Mouse (Mus musculus) gastrocnemius, postnatal 10 days (tissue): ENCODE measurements around the gene Wrap53. TPM values are rescaled to one million over a fixed set of nuclear protein-coding genes. Genes with fewer than 3 reads are reported as not detected.
"Not testable (repeated sequence)": the region's sequence is repeated elsewhere in the genome, so short reads cannot be mapped to it uniquely, and the experiment has no call there.

ENCODE experiments used
- DNase-seq: peaks from one replicate; pipeline ENCODE4 v3.0.0; 2021; ENCODE audit warnings: mixed read lengths
- total RNA-seq, 2 experiments: library from RNA; stranded (reverse); gene quantifications; 2 replicates each; pipeline ENCODE4 v1.2.3; 2021

The Wrap53 gene
- total RNA-seq, 2 experiments from 2014 or later = 4.3 to 5.5 TPM

DNA sequence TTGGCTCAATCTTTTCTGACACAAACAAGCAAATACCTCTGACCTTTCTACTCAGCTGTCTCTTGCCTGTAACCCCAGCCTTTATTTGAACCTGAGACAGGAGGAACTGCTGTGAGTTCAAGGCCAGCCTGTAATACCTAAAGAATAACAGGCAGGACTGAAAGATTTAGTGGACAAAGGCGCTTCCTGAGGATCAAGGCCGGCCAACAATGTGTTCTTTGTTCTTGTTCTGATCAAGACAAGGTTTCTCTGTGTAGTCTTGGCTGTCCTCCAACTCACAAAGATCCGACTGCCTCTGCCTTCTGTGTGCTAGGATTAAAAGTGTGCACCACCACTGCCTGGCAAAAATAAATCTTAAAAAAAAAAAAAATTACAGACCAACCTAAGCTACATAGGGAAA, 15.7 kb downstream of the Wrap53 start:
- no peak for DNase-seq

DNA sequence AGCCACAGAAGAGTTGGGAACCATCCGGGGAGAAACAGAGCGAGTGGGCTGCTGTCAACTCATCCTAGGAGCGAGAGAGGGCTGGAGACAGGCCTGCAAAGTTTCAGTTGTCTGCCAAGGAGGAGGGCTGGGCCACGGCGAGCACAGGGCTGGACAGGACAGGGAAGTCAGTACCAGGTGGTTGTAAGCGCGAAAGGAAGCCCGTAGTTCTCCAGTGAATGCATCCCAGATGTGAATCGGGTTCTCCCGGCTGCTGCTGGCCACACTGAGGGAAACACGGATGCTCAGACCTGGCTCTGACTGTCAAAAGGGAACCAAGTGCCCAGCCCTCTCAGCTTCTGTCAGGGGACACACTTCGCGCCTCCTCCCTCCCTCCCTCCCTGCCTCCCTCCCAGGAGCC, 16.7 kb downstream of the Wrap53 start:
- DNase-seq = no peak

DNA sequence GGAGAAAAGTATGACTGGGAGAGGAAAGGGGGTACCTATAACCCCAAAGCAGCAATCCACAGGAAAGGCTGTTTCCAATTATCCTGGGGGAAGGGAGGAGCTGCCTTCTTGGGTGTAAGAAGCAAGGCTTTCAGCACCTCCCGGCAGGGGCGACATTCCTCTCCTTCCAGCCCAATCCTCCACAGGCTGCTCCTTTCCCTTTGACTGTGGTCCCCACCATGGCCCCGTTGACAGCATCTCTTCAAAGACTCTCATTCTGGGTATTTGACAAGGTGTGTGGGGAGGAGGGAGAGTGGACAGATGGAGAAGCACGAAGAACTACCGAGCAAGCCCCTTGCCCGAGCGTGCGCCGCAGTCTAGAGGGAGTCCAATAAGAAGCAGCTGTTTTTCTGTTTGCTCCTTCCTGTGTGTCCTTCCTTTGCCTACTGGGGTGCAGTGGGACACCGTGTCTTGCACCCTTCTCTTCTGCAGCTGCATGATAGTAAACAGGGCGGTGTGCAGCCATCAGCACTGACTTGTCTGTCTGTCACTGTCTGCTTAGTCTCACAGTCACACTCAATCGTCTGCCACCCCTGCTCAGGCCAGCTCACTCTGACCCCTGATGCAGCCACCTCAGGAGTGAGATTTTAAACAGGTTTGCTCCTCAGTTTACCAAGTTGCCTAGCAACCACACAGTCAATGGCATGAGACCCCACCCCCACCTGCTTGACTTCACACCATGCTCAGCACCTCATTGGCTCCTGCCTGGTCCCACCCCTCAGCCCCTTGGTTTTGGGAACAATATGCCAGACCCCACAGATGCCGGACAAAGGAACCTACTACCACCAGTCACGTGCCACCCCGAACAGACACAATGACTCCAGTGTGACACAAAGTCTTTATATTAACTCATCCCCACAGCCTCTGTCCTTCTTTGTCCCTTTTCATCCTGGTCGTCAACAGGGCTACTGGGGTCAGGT, 18.9 kb downstream of the Wrap53 start:
- DNase-seq = no peak

DNA sequence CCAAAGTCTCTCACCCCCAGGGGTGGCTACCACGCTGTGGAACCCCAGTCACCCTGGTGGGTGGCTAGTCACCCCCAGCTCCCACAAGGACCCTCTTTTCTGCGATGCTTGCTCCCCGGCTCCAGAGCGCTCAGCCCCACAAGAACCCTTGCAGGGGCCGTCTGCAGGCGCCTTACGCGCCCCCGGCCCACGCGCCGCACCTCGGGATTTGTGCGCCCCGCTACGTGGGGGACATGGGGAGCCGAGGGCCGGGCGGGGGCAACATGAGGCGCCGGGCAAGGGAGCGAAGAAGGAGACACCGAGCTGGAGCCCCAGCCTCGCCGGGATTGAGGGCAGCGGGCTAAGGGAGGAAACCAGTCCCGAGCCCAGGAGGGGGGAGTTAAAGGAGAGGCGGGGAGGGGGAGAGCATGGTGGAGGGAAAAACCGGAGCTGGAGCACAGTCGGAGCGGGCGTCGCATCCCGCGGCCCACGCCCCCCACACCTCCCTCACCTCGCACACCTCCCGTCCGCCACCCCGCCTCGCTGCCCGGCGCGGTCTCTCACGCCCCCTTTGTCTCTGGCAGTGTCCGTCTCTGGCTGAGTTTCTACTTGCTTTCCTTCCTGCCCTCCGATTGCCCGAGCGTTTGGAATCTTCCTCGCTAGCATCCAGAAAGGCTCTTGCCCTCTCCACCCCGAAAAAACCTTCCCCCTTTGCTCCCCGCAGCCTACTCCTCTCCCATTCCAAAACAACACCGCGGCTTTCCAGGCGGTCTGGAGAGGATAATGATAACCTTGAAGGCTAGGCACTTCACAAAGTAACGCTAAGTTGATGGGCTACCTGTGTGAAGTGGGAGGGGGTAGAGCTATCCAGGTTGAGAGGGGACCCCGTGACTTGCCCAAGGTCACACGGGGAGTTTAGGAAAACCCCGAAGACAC, 19.9 kb downstream of the Wrap53 start, which contains the start of gene Efnb3:
Gene Efnb3 (minus strand): TSS at position 355 of the 915 bp plus-strand sequence.
- DNase-seq = peak; percentile 36

DNA sequence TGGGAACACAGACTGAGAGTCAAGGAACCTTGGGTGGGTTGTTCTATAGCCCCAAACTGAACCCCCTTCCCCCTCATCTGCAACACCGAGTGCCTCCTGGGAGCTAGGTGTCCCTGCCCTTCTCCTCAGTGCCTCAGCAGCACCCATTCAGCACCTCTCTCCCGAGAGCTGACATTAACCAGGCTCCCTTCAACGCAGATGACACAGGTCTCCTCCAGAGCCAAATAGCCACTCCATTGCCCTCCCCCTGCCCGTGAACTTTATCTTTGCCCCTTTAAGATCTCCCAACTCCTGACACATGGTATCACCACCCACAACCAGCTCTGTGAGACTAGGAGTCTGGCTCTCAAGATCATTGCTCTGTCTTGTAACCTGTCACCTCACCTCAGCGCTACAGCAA, 20.9 kb downstream of the Wrap53 start:
- DNase-seq = no peak

DNA sequence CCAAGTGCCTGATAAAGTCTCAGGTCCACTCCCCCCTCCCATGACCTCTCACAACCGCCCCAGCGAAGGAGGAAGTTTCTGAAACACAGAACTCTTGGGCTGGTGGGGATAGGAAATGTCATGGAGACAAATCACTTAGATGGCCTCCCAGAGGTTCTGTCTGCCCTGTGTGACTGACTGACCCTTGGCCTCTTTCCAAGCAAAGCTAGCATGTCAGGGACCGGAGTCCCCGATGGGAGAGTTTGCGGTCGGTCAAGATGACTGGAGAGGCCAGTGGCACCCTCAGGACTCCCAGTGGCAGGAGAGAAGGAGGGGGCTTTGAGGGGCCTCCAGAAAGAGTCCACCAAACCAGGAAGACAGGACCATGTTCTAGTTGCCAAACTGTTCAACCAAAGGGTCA, 21.3 kb downstream of the Wrap53 start:
- no peak for DNase-seq

DNA sequence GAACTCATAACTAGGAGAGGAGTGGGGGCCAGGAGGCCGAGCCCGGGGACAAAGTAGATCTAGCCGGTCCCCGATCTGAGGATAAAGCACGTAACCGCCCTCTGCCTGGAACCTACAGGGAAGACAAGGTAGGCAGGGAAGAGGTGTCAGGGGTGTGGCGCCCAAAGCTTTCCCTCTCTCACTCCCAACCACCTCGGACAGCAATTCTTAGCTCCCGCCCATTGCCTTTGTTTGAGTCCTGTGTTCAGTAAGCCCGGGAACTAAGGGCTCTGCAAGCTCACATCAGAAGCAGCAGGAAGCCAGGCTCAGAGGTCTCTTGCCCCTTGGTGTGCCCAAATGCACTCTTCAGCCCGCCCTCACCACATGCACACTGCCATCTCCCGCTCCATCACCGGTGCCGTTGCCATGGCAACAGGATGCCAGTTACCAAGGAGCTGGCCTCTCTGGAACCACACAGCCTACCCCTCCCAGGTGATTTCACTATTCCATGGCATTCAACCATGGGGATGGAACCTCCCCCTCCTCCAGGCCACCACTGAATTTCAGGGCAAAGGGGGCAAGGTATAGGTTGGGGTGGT, 22.6 kb downstream of the Wrap53 start:
- no peak for DNase-seq

DNA sequence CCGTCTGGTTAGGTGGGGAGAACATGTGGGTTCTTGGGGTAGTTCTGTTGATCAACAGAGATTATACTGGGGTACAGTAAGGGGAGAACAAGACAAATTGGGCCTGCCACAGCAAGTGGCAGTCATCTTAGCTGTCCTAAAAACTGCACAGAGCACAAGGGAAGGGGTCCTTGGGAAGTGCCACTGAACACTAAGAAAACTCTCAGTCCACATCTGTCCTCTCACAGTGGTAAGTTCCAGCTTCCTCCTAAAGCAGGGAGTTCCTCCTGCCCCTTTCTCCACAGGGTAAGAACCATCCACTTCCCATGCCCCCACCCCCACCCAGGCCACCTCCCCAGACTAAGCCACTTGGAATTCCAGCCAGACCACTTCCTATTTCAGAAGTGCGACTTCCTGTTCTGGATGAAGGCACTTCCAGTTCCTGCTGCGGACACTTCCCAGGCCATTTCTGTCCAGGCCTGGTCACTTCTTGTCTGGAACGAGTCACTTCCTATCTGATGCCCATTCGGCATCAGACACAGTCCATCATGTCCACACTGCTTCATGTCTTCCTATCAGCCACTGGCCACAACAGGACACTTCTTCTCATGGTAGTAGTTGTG, 25.4 kb downstream of the Wrap53 start:
- DNase-seq = no peak

DNA sequence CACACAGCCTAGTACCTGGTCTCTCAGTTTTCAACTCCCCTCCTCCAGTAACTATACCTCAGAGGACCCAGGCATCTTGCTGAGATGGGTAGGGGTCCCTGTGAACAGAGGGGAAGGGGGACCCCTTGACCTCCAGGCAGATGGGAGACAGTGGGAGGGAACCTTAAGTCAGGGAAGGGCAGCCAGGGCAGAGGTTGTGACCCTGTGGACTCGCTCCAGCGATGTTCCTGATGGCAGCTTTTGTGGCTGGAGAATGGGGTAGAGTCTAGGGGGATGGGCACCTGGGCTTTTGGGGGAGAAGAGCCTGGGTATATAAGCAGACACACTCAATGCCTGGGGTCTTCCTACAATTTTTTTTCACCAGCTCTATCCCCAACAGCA, 26.7 kb downstream of the Wrap53 start:
- DNase-seq = no peak

DNA sequence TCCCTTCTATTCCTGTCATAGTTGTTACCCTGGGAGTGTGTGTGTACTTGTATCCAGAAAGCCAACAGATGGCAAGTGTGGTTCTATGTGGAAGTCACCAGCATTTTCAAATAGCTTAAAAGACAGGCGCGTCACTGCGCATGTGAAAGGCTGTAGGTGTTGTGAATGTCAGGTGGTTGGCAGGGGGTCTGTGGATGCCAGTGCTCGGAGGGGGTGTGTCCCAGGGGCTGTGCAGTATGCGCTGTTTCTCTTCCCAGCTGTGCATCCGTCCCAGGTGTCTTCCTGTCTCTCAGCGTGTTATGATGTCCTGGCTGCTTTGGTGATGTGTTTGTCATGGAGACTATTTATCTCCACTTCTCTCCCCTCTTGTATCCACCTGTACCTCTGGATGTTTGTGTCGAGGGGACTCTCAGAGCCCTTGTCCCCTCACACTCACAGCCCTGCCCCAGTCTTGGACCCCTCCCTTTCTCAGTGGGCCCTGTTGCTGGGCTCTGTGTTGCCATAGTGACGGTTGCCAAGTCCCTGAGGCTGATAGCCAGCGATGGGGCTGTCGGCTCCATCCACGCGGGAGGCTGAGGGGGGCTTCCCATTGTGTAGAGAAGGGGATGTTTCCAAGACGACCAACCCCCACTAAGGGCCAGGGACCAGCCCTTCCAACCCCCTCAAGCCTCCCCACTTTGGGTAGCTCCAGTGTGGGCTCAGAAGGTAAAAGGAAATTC, 27.3 kb downstream of the Wrap53 start:
- DNase-seq = no peak

DNA sequence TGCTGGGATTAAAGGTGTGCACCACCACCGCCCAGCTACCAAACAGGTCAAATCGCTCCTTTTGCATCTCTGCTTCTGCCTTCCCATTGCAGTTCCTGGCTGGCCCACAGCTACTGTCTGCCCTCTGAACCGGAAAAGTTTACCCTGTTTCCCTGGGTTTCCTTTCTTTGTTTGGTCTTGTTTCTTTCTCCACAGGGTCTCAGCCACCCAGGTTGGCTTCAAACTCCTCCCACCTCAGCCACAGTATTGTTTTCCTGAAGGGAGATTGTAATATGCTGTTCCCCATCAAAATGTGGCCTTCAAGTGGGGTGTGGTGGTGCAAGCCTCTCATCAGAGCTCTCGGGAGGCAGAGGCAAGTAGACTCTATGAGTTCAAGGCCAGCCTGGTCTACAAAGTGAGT, 28.7 kb downstream of the Wrap53 start:
- no peak for DNase-seq

DNA sequence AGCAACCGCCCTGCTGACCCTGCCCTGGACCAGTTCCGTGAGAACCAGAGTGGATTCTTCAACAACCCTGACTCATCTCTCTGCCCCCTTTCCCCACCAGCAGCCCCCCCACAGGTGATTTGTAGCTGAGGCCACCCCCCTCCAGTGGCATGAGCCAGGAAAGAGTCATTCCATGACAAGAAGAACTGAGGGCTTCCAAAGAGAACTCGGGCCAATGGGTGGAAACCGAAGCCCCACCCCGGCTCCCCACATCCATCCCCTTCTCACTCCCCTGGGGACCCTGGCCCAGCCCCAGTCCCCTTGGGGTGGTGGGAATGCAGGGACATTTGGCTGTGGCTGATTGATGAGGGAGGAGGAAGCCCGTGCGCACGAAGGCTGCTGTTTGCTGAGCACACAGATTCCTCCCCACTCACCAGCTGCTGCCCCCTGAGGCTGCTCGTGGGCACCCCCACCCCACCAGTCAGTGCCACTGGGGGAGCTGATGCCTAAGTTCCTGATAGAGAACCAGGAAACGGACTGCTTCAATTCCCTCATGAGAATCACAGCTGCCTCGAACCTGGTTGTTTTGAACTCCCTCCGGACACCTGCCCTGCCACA, 30.9 kb downstream of the Wrap53 start, which contains the start of gene Dnah2:
Gene Dnah2 (minus strand): TSS at position 51 of the 597 bp plus-strand sequence.
- no peak for DNase-seq

DNA sequence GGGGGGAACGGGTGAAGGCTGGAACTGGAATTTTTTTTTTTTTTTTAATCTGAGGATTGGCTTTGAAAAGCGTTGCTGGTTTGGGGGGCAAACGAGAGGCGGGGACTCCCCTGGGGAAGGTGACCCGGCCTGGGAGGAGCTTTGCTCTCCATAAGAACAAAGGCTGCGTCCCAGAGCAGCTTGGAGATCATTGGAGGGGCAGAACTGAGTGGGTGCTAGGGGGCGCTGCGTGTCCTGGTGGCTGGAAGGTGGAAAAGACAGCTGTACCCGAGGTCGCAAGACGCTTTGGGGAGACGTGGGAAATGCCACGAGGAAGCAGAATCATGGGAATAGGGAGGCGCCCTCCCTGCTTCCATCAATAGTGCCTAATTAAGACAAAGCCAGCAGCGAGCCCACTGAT, 33.0 kb downstream of the Wrap53 start:
- DNase-seq = peak; percentile 34

DNA sequence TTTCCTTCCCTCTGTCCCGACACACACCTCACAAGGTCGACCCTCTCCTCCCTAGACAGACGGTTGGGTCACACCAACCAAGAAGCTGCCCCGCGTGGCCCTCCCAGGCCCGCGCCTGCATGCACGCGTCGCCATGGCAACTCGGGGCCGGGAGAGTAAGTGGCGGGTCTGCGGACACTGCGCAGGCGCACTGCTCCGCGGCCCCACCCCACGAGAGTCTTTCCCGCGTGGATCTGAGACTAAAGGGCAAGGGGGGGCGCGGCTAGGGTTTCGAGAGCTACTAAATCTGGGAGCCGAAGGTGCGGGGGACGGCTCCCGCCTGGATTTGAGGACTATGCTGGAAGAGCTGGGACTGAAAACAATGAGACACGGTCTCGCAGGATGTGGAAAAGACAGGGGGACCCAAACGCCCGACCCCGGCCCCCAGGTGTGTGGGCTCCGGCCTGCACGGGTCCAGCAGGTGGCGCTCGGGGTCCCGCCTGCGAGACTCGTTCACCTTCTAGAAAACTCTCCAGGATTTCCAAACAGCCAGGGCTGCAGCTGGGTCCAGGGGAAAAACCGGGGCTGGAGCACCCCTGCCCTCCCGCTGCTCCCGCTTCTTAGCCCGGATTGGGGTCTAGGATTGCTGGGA, 33.5 kb downstream of the Wrap53 start:
- DNase-seq = peak; percentile 76

DNA sequence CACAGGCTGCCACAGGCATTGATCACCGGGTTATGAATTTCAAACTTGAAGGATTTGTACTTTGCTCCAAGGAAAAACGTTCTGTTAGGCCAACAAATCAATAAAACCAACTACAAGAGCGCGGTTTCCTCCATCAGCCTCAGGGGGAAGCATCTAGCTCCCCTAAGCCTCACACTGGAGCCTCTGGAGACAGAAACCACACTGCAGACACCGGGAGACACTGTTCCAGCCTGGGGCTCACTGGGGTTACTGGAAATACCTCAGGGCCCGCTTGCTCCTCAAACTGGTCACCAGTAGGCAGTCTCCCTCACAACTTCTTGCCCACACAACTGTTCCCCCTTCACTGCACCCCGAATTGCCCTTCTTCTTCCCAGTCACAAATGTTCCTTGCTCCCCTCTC, 34.1 kb downstream of the Wrap53 start:
- no peak for DNase-seq

DNA sequence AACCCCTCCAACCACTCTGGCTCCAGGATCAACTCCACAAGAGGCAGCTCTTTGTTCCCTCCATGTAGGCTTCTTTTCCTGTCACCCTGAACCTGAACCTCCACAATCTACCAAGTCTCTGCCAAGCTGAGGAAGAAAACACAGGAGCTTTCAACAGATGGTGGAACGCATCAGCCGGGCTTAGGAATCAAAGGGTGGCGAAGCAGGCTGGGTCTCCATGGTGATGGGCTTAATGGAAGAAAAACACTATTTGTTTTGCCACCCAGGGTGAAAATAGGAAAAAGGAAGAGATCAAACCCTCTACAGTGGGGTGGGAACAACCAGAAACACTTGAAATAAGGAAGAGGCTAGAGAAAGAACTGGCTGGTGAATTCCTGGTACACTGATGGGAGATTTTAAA, 36.5 kb downstream of the Wrap53 start:
- no peak for DNase-seq

DNA sequence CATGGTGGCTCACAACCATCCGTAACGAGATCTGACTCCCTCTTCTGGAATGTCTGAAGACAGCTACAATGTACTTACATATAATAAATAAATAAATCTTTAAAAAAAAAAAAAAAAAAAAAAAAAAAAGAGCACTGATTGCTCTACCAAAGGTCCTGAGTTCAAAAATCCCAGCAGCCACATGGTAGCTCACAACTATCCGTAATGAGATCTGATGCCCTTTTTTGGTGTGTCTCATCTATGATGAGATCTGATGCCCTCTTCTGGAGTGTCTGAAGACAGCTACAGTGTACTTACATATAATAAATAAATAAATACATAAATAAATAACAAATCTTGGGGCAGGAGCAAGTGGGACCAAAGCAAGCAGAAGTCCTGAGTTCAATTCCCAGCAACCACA, 38.3 kb downstream of the Wrap53 start:
- DNase-seq = not testable (repeated sequence)

DNA sequence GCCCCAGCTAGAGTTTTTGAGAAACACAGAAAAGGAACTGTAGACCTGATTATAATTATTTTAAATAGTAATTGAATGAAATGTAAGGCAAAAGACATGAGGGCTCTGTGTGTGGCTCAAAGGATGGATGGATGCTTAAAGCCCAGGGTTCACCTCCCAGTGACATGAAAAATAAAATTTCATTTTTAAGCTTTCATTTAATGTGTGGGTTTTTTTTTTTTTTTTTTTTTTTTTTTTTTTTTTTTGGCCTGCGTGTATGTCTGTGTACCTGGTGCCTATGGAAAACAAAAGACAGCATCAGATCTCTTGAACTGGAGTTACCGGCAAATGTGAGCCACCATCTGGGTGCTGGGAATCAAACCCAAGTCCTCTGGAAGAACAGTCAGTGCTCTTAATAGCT, 39.4 kb downstream of the Wrap53 start:
- no peak for DNase-seq

DNA sequence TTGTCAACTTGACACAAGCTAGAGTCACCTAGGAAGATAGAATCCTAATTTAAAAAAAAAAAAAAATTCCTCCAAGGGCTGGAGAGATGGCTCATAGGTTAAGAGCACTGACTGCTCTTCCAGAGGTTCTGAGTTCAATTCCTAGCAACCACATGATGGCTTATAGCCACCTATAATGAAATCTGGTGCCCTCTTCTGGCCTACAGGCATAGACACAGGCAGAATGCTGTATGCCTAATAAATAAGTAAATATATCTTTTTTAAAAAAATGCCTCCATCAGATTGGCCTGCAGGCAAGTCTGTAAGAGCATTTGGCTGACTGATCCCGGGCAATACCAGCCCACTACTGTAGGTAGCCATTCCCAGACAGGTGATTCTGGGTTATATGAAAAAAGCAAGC, 45.1 kb downstream of the Wrap53 start:
- DNase-seq = no peak

DNA sequence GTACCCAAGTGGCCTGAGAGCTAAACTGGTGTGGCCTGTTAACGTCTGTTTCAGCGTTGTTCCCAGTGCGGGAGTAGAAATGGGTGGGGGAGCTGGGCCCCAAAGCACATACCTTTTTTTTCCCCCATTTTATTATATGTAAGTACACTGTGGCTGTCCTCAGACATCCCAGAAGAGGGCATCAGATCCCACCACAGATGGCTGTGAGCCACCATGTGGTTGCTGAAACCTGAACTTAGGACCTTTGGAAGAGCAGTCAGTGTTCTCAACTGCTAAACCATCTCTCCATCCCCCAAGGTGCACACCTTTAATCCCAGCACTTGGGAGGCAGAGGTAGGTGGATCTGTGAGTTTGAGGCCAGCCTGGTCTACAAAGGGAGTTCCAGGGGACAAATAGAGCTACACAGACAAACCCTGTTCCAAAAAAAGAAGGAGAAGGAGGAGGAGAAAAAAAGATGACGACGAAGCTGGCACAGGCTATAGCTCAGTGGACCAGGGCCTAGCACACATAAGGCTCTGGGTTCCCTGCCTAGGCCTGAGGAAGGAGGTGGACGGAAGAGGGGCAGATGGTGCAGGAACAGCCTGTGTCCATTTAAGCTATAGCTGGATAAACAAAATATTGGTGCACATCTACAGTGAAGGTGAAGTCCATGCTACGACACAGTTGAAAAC, 47.4 kb downstream of the Wrap53 start:
- DNase-seq = no peak
